Mouse (Mus musculus): ENCODE measurements around the gene H2al1e. TPM values are rescaled to one million over a fixed set of nuclear protein-coding genes. Genes with fewer than 3 reads are reported as not detected.
"Not testable (repeated sequence)": the region's sequence is repeated elsewhere in the genome, so short reads cannot be mapped to it uniquely, and the experiment has no call there.

The H2al1e gene
- not detected in 2 replicates for polyA plus RNA-seq (2016; fragmentation: Nextera tagmentation; extraction: Ambion mirVana)

DNA sequence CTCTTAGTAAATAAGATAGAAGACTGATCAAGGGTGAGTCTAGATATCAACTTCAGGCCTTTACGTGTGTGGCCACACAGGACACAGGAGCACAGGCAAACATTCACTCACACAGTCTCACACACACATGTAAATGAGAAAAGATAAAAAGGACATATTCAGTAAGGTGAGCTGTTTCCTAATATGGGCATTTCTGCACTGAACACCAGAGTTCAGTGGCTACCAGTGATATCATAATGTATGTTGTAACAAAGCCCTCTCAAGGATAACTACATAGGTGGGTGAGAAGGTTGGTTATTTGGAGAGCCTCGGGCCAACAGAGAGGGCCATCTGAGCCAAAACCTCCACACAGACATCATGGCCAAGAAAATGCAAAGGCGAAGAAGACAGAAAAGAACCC is at the start of gene H2al1e:
Gene H2al1e, plus strand, starts transcription at position 301 of the 400 bp plus-strand sequence.
- ATAC-seq (ENCODE audit: low FRiP score, low read depth); H3K36me3 ChIP-seq; H3K27me3 ChIP-seq (replicated peaks); H3K9me3 ChIP-seq; H3K4me2 ChIP-seq (replicated peaks); H3K9ac ChIP-seq; H3K27ac ChIP-seq; H3K4me3 ChIP-seq; H3K4me1 ChIP-seq: not testable (repeated sequence)
- no CpG with 5 or more reads among the region's 3 CpGs for WGBS

DNA sequence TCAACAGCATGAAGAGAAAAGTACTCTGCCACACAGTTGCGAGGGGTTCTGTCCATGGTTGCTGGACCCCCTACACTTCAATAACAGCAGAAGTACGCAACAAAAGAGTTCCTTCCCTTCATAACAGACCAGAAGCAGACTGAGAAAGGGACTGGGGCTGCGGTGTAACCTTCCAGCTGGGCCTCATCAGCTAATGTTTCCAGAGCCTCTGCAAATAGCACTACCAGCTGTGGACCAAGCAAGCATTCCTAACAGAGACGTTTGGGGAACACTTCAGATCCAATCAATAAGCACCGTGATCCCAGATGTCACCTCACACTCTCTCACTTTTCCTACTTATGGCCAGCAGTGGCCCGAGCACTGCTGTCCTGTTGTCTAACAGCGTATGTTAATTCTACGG is 46.8 kb upstream of the H2al1e start:
- ATAC-seq (ENCODE audit: low FRiP score, low read depth), result no peak
- Histone ChIP-seq H3K27ac (no peak overlapping the region), H3K9ac (no peak overlapping the region), H3K27me3 (replicated peaks) (no peaks in the 10 kb centered on the region), H3K36me3 (no peaks in the 10 kb centered on the region), H3K4me1 (no peaks in the 10 kb centered on the region), H3K9me3 (no peaks in the 10 kb centered on the region), H3K4me3 (no peak overlapping the region), H3K4me2 (replicated peaks) (no peak overlapping the region)
- WGBS, result 75% methylated on average over 8 of the region's 8 CpGs

DNA sequence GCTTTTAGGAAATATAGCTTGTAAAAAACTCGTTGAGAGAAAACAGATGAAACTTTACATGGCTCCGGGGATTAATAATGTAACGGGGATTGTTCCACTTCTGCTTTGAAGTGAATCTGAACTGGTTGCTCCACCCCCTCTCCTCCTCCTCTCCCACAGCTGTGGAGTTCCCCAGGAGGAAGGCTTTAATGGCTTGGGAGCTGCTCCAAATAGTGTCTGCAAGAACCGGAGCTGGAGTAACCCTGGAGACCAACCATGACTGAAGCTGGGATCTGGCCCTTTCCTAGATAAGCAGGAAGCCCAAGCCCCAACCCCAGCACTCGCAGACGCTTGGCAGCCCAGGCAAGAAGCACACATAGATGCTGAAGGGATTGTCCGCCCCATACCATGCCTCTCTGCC is 43.9 kb upstream of the H2al1e start:
- WGBS, result 60% methylated on average over 7 of the region's 7 CpGs

DNA sequence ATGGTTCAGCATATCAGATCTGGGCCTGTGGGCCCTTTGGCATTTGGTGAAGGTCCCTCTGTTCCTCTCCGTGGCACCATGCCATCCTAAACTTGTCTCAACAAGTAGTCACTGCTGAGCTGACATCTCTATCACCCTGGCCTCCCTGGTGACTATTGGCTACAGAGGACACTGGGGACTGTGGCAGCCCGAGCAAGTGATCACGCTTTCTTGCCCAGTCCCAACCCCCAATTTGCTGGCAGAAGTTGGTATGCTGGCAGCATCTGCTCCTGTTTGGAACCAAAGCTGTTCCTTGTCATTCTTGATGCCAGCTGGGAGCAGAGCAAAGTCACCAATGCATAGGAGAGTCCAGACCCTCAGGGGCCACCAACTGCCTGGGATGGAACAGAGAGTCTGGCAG is 42.7 kb upstream of the H2al1e start:
- H3K4me2 ChIP-seq (replicated peaks), result no peak overlapping the region
- no peak overlapping the region for H3K4me3 ChIP-seq
- H3K27me3 ChIP-seq (replicated peaks), result no peaks in the 10 kb centered on the region
- H3K36me3 ChIP-seq, result no peaks in the 10 kb centered on the region
- H3K27ac ChIP-seq, result no peak overlapping the region
- ATAC-seq (ENCODE audit: low FRiP score, low read depth), result no peak
- H3K9ac ChIP-seq, result no peak overlapping the region
- no peaks in the 10 kb centered on the region for H3K4me1 ChIP-seq
- WGBS, result 85% methylated on average over 3 of the region's 3 CpGs
- H3K9me3 ChIP-seq, result no peaks in the 10 kb centered on the region

More for the DNA sequence above, 43.9 kb upstream of the H2al1e start:
- Histone ChIP-seq H3K9me3 (no peaks in the 10 kb centered on the region), H3K9ac (no peak overlapping the region), H3K4me2 (replicated peaks) (no peak overlapping the region), H3K36me3 (no peaks in the 10 kb centered on the region), H3K27me3 (replicated peaks) (no peaks in the 10 kb centered on the region), H3K4me3 (no peak overlapping the region), H3K4me1 (no peaks in the 10 kb centered on the region), H3K27ac (no peak overlapping the region)
- no peak for ATAC-seq (ENCODE audit: low FRiP score, low read depth)

DNA sequence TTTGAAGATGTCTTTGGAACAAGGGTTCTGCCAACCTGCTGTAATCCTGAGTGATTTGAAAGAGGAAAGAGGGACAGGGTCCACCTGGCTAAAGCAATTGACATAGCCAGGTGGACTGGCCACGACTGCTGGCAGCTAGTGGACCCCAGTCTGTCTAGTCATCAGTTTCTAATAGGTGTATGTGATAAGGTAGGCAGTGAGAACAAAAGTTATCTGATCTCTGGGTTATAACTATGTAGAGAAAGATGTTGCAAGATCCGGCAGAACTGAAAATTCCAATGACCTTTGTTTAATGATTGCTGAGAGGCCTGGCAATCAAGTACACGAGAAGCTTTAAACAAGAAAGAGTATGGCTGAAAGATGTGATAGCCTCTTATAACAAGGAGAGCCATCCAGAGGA is 38.5 kb upstream of the H2al1e start:
- no peaks in the 10 kb centered on the region for H3K4me1 ChIP-seq
- H3K27ac ChIP-seq, result no peak overlapping the region
- no peaks in the 10 kb centered on the region for H3K27me3 ChIP-seq (replicated peaks)
- H3K4me2 ChIP-seq (replicated peaks), result no peak overlapping the region
- H3K9ac ChIP-seq, result no peak overlapping the region
- WGBS, result 76% methylated on average over 3 of the region's 3 CpGs
- no peaks in the 10 kb centered on the region for H3K9me3 ChIP-seq
- no peak overlapping the region for H3K4me3 ChIP-seq
- H3K36me3 ChIP-seq, result no peaks in the 10 kb centered on the region
- no peak for ATAC-seq (ENCODE audit: low FRiP score, low read depth)

DNA sequence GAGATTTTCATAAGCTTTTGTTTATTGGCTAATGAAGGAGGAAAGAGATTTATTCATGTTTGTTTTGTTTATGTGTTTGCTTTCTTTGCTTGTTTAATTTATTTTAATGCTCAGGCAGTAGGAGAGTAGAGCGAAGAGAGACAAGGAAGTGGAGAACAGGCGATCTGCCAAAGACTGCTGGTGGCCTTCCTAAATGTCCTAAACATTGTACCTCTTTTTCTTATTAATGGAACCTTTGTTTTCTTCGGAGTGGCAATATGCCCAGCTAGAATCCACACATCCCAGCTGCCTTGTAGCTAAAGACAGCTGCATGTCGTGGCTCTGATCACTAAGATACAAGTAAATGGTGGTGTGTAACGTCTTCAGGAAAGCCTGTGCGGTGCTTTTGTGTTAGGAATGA is 34.7 kb upstream of the H2al1e start:
- ATAC-seq (ENCODE audit: low FRiP score, low read depth), result no peak

DNA sequence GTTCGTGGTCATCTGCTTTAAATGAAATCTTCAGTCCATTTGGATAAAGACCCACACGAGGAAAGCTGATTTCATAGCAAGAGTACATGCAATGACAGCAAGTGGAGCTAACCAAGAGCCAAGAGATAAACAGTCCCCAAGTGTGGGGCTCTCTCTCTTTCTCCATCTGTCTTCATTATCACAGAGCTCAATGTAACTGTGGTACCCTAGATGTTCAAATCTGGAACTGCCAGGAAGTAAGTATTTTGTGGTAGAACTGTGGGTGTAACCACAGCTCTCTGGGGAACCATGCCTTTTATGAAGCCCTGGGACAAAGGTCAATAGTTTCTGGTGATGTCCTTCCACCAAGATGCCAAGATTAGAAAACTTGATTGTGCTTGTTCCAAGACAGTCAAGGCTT is 31.0 kb upstream of the H2al1e start:
- Histone ChIP-seq H3K9ac (no peak overlapping the region), H3K36me3 (no peaks in the 10 kb centered on the region), H3K9me3 (no peaks in the 10 kb centered on the region), H3K4me1 (no peaks in the 10 kb centered on the region), H3K4me3 (no peak overlapping the region), H3K27me3 (replicated peaks) (no peaks in the 10 kb centered on the region), H3K27ac (no peak overlapping the region), H3K4me2 (replicated peaks) (no peak overlapping the region)
- WGBS, result 73% methylated on average over 2 of the region's 2 CpGs
- no peak for ATAC-seq (ENCODE audit: low FRiP score, low read depth)

More for the DNA sequence above, 34.7 kb upstream of the H2al1e start:
- Histone ChIP-seq H3K9ac (no peak overlapping the region), H3K36me3 (no peaks in the 10 kb centered on the region), H3K9me3 (no peaks in the 10 kb centered on the region), H3K4me2 (replicated peaks) (no peak overlapping the region), H3K4me3 (no peak overlapping the region), H3K4me1 (no peaks in the 10 kb centered on the region), H3K27me3 (replicated peaks) (no peaks in the 10 kb centered on the region), H3K27ac (no peak overlapping the region)
- 85% methylated on average over 6 of the region's 6 CpGs for WGBS

DNA sequence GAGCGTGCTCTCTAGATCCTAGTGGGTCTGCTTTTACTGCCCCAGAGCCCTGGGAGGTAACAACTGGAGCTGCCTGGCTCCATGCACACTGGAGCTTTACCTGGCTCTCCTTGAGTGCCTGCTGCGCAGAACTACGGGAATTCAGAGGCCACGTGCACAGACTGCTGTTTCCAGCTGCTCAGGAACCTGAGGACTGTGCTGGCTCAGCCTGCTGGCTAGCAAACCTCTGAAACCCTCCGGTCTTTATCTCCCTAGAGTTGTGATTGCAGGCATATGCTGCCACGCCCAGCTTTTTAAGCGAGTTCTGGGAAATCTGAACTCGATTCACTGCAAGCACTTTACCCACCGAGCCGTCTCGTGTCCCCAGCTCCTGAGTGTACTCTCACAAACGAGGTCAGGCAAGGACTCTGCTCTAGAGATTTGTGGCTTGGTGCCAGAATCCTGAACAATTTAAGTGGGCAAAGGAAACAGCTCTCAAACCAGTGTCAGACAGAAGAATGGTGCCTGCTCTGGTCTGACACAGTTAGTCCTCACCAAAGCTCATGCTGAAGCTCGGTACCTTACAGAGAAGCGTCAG is 23.3 kb upstream of the H2al1e start:
- WGBS, result 83% methylated on average over 14 of the region's 14 CpGs
- Histone ChIP-seq H3K9ac (no peak overlapping the region), H3K27me3 (replicated peaks) (no peaks in the 10 kb centered on the region), H3K36me3 (no peaks in the 10 kb centered on the region), H3K4me2 (replicated peaks) (no peak overlapping the region), H3K9me3 (no peaks in the 10 kb centered on the region), H3K27ac (no peak overlapping the region), H3K4me3 (no peak overlapping the region), H3K4me1 (no peaks in the 10 kb centered on the region)
- ATAC-seq (ENCODE audit: low FRiP score, low read depth), result no peak

DNA sequence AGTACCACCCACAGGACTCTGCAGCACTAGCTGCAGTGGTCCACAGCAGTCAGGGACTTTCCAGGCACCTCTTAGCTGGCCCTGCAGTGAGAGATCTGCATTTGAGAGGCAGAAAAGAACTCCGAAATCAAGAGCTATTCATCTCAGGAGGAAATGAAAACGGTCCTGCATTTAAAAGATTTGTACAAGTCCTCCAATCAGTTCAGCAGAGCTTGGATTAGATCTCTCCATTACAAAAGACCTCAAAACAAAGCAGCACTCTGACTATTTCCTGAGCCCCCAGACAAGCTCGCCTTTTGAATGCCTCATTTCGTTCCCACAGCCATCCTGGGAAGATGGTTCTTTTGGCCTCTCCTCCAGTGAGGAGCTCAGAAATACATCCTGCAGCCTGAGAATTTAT is 22.5 kb upstream of the H2al1e start:
- H3K9me3 ChIP-seq, result no peaks in the 10 kb centered on the region
- H3K9ac ChIP-seq, result no peak overlapping the region
- no peaks in the 10 kb centered on the region for H3K27me3 ChIP-seq (replicated peaks)
- no peak overlapping the region for H3K4me2 ChIP-seq (replicated peaks)
- no peak for ATAC-seq (ENCODE audit: low FRiP score, low read depth)
- 64% methylated on average over 4 of the region's 4 CpGs for WGBS
- H3K36me3 ChIP-seq, result no peaks in the 10 kb centered on the region
- H3K4me3 ChIP-seq, result no peak overlapping the region
- no peak overlapping the region for H3K27ac ChIP-seq
- H3K4me1 ChIP-seq, result no peaks in the 10 kb centered on the region

DNA sequence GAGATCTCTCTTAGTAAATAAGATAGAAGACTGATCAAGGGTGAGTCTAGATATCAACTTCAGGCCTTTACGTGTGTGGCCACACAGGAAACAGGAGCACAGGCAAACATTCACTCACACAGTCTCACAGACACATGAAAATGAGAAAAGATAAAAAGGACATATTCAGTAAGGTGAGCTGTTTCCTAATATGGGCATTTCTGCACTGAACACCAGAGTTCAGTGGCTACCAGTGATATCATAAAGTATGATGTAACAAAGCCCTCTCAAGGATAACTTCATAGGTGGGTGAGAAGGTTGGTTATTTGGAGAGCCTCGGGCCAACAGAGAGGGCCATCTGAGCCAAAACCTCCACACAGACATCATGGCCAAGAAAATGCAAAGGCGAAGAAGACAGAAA is 12.8 kb upstream of the H2al1e start, which contains the start of gene H2al1a:
Gene H2al1a, plus strand, starts transcription at position 301 of the 400 bp plus-strand sequence.
- H3K4me1 ChIP-seq; H3K36me3 ChIP-seq; ATAC-seq (ENCODE audit: low FRiP score, low read depth); H3K9ac ChIP-seq; H3K27me3 ChIP-seq (replicated peaks); H3K27ac ChIP-seq; H3K4me3 ChIP-seq; H3K4me2 ChIP-seq (replicated peaks); H3K9me3 ChIP-seq: not testable (repeated sequence)
- WGBS, result no CpG with 5 or more reads among the region's 3 CpGs

DNA sequence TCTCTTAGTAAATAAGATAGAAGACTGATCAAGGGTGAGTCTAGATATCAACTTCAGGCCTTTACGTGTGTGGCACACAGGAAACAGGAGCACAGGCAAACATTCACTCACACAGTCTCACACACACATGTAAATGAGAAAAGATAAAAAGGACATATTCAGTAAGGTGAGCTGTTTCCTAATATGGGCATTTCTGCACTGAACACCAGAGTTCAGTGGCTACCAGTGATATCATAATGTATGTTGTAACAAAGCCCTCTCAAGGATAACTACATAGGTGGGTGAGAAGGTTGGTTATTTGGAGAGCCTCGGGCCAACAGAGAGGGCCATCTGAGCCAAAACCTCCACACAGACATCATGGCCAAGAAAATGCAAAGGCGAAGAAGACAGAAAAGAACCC is 9.6 kb upstream of the H2al1e start, which contains the start of gene H2al1b:
Gene H2al1b, plus strand, starts transcription at position 301 of the 400 bp plus-strand sequence.
- ATAC-seq (ENCODE audit: low FRiP score, low read depth); H3K4me1 ChIP-seq; H3K27ac ChIP-seq; H3K4me3 ChIP-seq; H3K9me3 ChIP-seq; H3K9ac ChIP-seq; H3K27me3 ChIP-seq (replicated peaks); H3K4me2 ChIP-seq (replicated peaks); H3K36me3 ChIP-seq: not testable (repeated sequence)
- 91% methylated on average over 1 of the region's 3 CpGs for WGBS

DNA sequence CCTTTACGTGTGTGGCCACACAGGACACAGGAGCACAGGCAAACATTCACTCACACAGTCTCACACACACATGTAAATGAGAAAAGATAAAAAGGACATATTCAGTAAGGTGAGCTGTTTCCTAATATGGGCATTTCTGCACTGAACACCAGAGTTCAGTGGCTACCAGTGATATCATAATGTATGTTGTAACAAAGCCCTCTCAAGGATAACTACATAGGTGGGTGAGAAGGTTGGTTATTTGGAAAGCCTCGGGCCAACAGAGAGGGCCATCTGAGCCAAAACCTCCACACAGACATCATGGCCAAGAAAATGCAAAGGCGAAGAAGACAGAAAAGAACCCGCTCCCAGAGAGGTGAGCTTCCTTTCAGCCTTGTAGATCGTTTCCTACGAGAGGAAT is 6.4 kb upstream of the H2al1e start, which contains the start of gene H2al1c:
Gene H2al1c, plus strand, starts transcription at position 301 of the 400 bp plus-strand sequence.
- not testable (repeated sequence) for H3K9ac ChIP-seq; H3K4me2 ChIP-seq (replicated peaks); H3K4me3 ChIP-seq; H3K27ac ChIP-seq; H3K4me1 ChIP-seq; H3K36me3 ChIP-seq; H3K27me3 ChIP-seq (replicated peaks); H3K9me3 ChIP-seq; ATAC-seq (ENCODE audit: low FRiP score, low read depth)
- 78% methylated on average over 2 of the region's 6 CpGs for WGBS

DNA sequence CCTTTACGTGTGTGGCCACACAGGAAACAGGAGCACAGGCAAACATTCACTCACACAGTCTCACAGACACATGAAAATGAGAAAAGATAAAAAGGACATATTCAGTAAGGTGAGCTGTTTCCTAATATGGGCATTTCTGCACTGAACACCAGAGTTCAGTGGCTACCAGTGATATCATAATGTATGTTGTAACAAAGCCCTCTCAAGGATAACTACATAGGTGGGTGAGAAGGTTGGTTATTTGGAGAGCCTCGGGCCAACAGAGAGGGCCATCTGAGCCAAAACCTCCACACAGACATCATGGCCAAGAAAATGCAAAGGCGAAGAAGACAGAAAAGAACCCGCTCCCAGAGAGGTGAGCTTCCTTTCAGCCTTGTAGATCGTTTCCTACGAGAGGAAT is 3.2 kb upstream of the H2al1e start, which contains the start of gene H2al1d:
Gene H2al1d, plus strand, starts transcription at position 301 of the 400 bp plus-strand sequence.
- H3K9me3 ChIP-seq; H3K27me3 ChIP-seq (replicated peaks); H3K27ac ChIP-seq; H3K4me1 ChIP-seq; H3K4me2 ChIP-seq (replicated peaks); H3K36me3 ChIP-seq; ATAC-seq (ENCODE audit: low FRiP score, low read depth); H3K4me3 ChIP-seq; H3K9ac ChIP-seq: not testable (repeated sequence)
- no CpG with 5 or more reads among the region's 6 CpGs for WGBS
